In the genomic region with DNA sequence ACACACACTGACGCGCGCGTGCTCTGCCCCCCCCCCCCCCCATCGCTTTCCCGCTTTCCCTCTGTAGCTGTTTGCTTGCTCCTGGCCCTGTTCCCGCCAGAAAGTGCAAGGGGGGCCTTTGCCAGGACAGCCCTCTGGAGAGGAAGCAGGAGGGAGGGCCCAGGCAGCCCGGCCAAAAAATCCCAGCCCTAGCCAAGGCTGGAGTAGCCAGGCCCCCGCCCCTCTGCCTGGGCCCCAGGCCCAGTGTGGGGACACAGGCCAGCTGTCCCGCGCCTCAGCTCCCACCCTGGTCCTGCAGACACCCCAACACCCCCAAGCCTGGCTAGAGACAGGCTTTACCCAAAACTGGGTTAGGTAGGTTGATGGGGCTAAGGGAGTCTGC, we compare ENCODE assay signal across 7 mouse cellular contexts. TPM values are rescaled to one million over a fixed set of nuclear protein-coding genes. Genes with fewer than 3 reads are reported as not detected.
DNase-seq lines count a peak whose midpoint lies in the region; ATAC-seq and TF ChIP-seq lines count a peak whose summit lies in the region.

No protein-coding gene starts in this region.

- TF ChIP-seq POLR2A in brain, embryonic 14.5 days (IDR thresholded peaks at IDR 0.05; ENCODE audit: borderline replicate concordance, extremely low read depth, insufficient read depth, insufficient read length, poor library complexity, severe bottlenecking), result no peak
- TF ChIP-seq POLR2A in limb, embryonic 14.5 days (IDR thresholded peaks at IDR 0.05; ENCODE audit: borderline replicate concordance, extremely low read depth, insufficient read depth, insufficient read length), result no peak

- no peak overlapping the region for H3K9ac ChIP-seq in embryonic facial prominence, embryonic 15.5 days
- peak overlapping the region; percentile 60 for H3K9ac ChIP-seq in heart, embryonic 12.5 days
- no peak overlapping the region; the same call in 1 of the 2 replicates for H3K9ac ChIP-seq in kidney, embryonic 15.5 days
- H3K9ac ChIP-seq in limb, embryonic 14.5 days (ENCODE audit: low read depth, low read length, severe bottlenecking), result peak overlapping the region; percentile 72
- H3K9ac ChIP-seq in midbrain, postnatal 0 days (replicated peaks; ENCODE audit: low read length, poor library complexity, severe bottlenecking), result peak overlapping the region; percentile 74; the same call in 1 of the 2 replicates

- TF ChIP-seq CTCF in brain, embryonic 14.5 days (IDR thresholded peaks at IDR 0.05; ENCODE audit: borderline replicate concordance, extremely low read depth, insufficient read depth, insufficient read length), result no peak
- TF ChIP-seq CTCF in midbrain, postnatal 0 days (IDR thresholded peaks at IDR 0.05), result no peak

- H3K4me1 ChIP-seq in embryonic facial prominence, embryonic 15.5 days, result peaks cover 76% of the 10 kb centered on the region
- peaks cover 20% of the 10 kb centered on the region for H3K4me1 ChIP-seq in heart, embryonic 12.5 days (replicated peaks)
- peaks cover 36% of the 10 kb centered on the region for H3K4me1 ChIP-seq in kidney, embryonic 15.5 days
- peaks cover 34% of the 10 kb centered on the region for H3K4me1 ChIP-seq in limb, embryonic 14.5 days (ENCODE audit: control insufficient read depth, insufficient read depth, low read length)
- H3K4me1 ChIP-seq in midbrain, postnatal 0 days (ENCODE audit: insufficient read depth, low read length), result peaks cover 14% of the 10 kb centered on the region

- peak overlapping the region; percentile 76 for H3K4me2 ChIP-seq in embryonic facial prominence, embryonic 15.5 days (replicated peaks)
- peak overlapping the region; percentile 70 for H3K4me2 ChIP-seq in heart, embryonic 12.5 days
- peak overlapping the region; percentile 83 for H3K4me2 ChIP-seq in kidney, embryonic 15.5 days
- peak overlapping the region; percentile 81 for H3K4me2 ChIP-seq in limb, embryonic 14.5 days (replicated peaks; ENCODE audit: low read depth, low read length, severe bottlenecking)
- H3K4me2 ChIP-seq in midbrain, postnatal 0 days (ENCODE audit: low read depth, low read length, poor library complexity, severe bottlenecking), result peak overlapping the region; percentile 87

- peak overlapping the region; percentile 55 for H3K4me3 ChIP-seq in embryonic facial prominence, embryonic 15.5 days (replicated peaks)
- peak overlapping the region; percentile 46 for H3K4me3 ChIP-seq in heart, embryonic 12.5 days
- H3K4me3 ChIP-seq in kidney, embryonic 15.5 days (replicated peaks), result peak overlapping the region; percentile 47
- H3K4me3 ChIP-seq in limb, embryonic 14.5 days (replicated peaks; ENCODE audit: low read length), result peak overlapping the region; percentile 55
- H3K4me3 ChIP-seq in midbrain, postnatal 0 days (ENCODE audit: low read depth, low read length), result peak overlapping the region; percentile 47

- H3K36me3 ChIP-seq in embryonic facial prominence, embryonic 15.5 days, result no peaks in the 10 kb centered on the region; the same call in 1 of the 2 replicates
- no peaks in the 10 kb centered on the region for H3K36me3 ChIP-seq in heart, embryonic 12.5 days
- H3K36me3 ChIP-seq in kidney, embryonic 15.5 days, result no peaks in the 10 kb centered on the region
- no peaks in the 10 kb centered on the region for H3K36me3 ChIP-seq in limb, embryonic 14.5 days (ENCODE audit: control insufficient read depth, insufficient read depth, low read length)
- H3K36me3 ChIP-seq in midbrain, postnatal 0 days (ENCODE audit: insufficient read depth, low read length), result no peaks in the 10 kb centered on the region

- peak; percentile 92 for DNase-seq in brain, embryonic 14.5 days (ENCODE audit: low read depth)
- peak; percentile 80 for DNase-seq in limb, embryonic 14.5 days (ENCODE audit: low spot score)
- peak; percentile 81 for DNase-seq in midbrain, postnatal 0 days (ENCODE audit: low spot score)
- DNase-seq in testis, postnatal 10 days (ENCODE audit: low spot score), result peak; percentile 87

- no peaks in the 10 kb centered on the region for H3K9me3 ChIP-seq in embryonic facial prominence, embryonic 15.5 days (replicated peaks)
- H3K9me3 ChIP-seq in heart, embryonic 12.5 days (replicated peaks), result no peaks in the 10 kb centered on the region
- H3K9me3 ChIP-seq in kidney, embryonic 15.5 days (replicated peaks), result no peaks in the 10 kb centered on the region
- H3K9me3 ChIP-seq in limb, embryonic 14.5 days (ENCODE audit: control insufficient read depth, low read length), result no peaks in the 10 kb centered on the region
- no peaks in the 10 kb centered on the region for H3K9me3 ChIP-seq in midbrain, postnatal 0 days (ENCODE audit: low read length)

- H3K27me3 ChIP-seq in embryonic facial prominence, embryonic 15.5 days, result no peaks in the 10 kb centered on the region
- peaks cover 27% of the 10 kb centered on the region for H3K27me3 ChIP-seq in heart, embryonic 12.5 days (replicated peaks)
- peaks cover 10% of the 10 kb centered on the region; the same call in 1 of the 2 replicates for H3K27me3 ChIP-seq in kidney, embryonic 15.5 days
- no peaks in the 10 kb centered on the region for H3K27me3 ChIP-seq in limb, embryonic 14.5 days (ENCODE audit: control insufficient read depth, insufficient read depth, low read length)
- no peaks in the 10 kb centered on the region for H3K27me3 ChIP-seq in midbrain, postnatal 0 days (ENCODE audit: insufficient read depth, low read length)

- H3K27ac ChIP-seq in embryonic facial prominence, embryonic 15.5 days (replicated peaks), result peak overlapping the region; percentile 90
- peak overlapping the region; percentile 74 for H3K27ac ChIP-seq in heart, embryonic 12.5 days (ENCODE audit: poor library complexity, severe bottlenecking)
- H3K27ac ChIP-seq in kidney, embryonic 15.5 days, result peak overlapping the region; percentile 66
- peak overlapping the region; percentile 81 for H3K27ac ChIP-seq in limb, embryonic 14.5 days (replicated peaks; ENCODE audit: low read depth, low read length)
- H3K27ac ChIP-seq in midbrain, postnatal 0 days (ENCODE audit: low read depth, low read length), result no peak overlapping the region

- peak; percentile 88 for ATAC-seq in embryonic facial prominence, embryonic 15.5 days (ENCODE audit: insufficient number of reproducible peaks, low FRiP score, low TSS enrichment, low read depth)
- ATAC-seq in heart, embryonic 12.5 days (ENCODE audit: insufficient number of reproducible peaks, low FRiP score), result peak; percentile 71
- peak; percentile 83 for ATAC-seq in kidney, embryonic 15.5 days (replicated peaks; ENCODE audit: low FRiP score)
- peak; percentile 84 for ATAC-seq in limb, embryonic 14.5 days (ENCODE audit: low FRiP score, low read depth)
- peak; percentile 78 for ATAC-seq in midbrain, postnatal 0 days (ENCODE audit: low FRiP score)

- 8% methylated on average over 5 of the region's 11 CpGs for WGBS in embryonic facial prominence, embryonic 15.5 days
- WGBS in heart, embryonic 12.5 days, result 3% methylated on average over 5 of the region's 11 CpGs
- 6% methylated on average over 4 of the region's 11 CpGs for WGBS in kidney, embryonic 15.5 days
- 3% methylated on average over 6 of the region's 11 CpGs for WGBS in limb, embryonic 14.5 days
- WGBS in midbrain, postnatal 0 days, result 6% methylated on average over 7 of the region's 11 CpGs

RNA-seq across cellular contexts. Expression of a gene that starts 0.4 kb away (rescaled TPM):
- polyA plus RNA-seq in brain, embryonic 14.5 days (2012; rRNA removed), result 21.6 and 29.1 TPM in 2 replicates
- polyA plus RNA-seq in embryonic facial prominence, embryonic 15.5 days (2015; fragmentation: Nextera tagmentation; extraction: Ambion mirVana), result 289 and 312 TPM in 2 replicates
- polyA plus RNA-seq in heart, embryonic 12.5 days (2016; fragmentation: Nextera tagmentation; extraction: Ambion mirVana), result 147 and 150 TPM in 2 replicates
- 81.4 and 99.6 TPM in 2 replicates for polyA plus RNA-seq in kidney, embryonic 15.5 days (2015; fragmentation: Nextera tagmentation; extraction: Ambion mirVana)
- polyA plus RNA-seq in limb, embryonic 14.5 days (2012; rRNA removed), result 249 and 296 TPM in 2 replicates
- polyA plus RNA-seq in limb, embryonic 14.5 days (2014; fragmentation: Nextera tagmentation; extraction: Ambion mirVana), result 115 and 121 TPM in 2 replicates
- 27.7 and 35.8 TPM in 2 replicates for total RNA-seq in midbrain, postnatal 0 days (2014; rRNA removed)
- 35.0 and 36.2 TPM in 2 replicates for polyA plus RNA-seq in midbrain, postnatal 0 days (2015; fragmentation: Nextera tagmentation; extraction: Ambion mirVana)

RNA-seq across cellular contexts. Expression of a gene that starts 59.1 kb away (rescaled TPM):
- polyA plus RNA-seq in brain, embryonic 14.5 days (2012; rRNA removed), result 63.4 and 89.3 TPM in 2 replicates
- 7.8 and 9.0 TPM in 2 replicates for polyA plus RNA-seq in embryonic facial prominence, embryonic 15.5 days (2015; fragmentation: Nextera tagmentation; extraction: Ambion mirVana)
- 3.4 and 4.4 TPM in 2 replicates for polyA plus RNA-seq in heart, embryonic 12.5 days (2016; fragmentation: Nextera tagmentation; extraction: Ambion mirVana)
- polyA plus RNA-seq in kidney, embryonic 15.5 days (2015; fragmentation: Nextera tagmentation; extraction: Ambion mirVana), result 4.9 and 5.9 TPM in 2 replicates
- polyA plus RNA-seq in limb, embryonic 14.5 days (2012; rRNA removed), result 31.9 and 40.2 TPM in 2 replicates
- 8.6 and 9.3 TPM in 2 replicates for polyA plus RNA-seq in limb, embryonic 14.5 days (2014; fragmentation: Nextera tagmentation; extraction: Ambion mirVana)
- 72.9 and 76.5 TPM in 2 replicates for total RNA-seq in midbrain, postnatal 0 days (2014; rRNA removed)
- 15.5 and 16.7 TPM in 2 replicates for polyA plus RNA-seq in midbrain, postnatal 0 days (2015; fragmentation: Nextera tagmentation; extraction: Ambion mirVana)

Comparison
In these comparisons a context has a peak if more than half of its experiments do, and no peak if none do; other contexts are left out.
1. H3K9ac ChIP-seq: peak in heart, embryonic 12.5 days (single experiment), limb, embryonic 14.5 days (single experiment) and midbrain, postnatal 0 days (single experiment); none in embryonic facial prominence, embryonic 15.5 days (single experiment) and kidney, embryonic 15.5 days (single experiment).
2. Peak in every context shown above with its lines, with median percentiles within 50 percentile points of each other: DNase-seq, ATAC-seq, H3K4me2 ChIP-seq and H3K4me3 ChIP-seq.